Mouse (Mus musculus) CD8-positive naive resting alpha-beta T cell, adult 57 days (primary cell): Measurements from ENCODE around the gene Gm5129. TPM values are rescaled to one million over a fixed set of nuclear protein-coding genes. Genes with fewer than 3 reads are reported as not detected.

Source experiments
- total RNA-seq: library from RNA; stranded (reverse); gene quantifications from one replicate; pipeline ENCODE4 v1.2.4, GENCODE M21; 2023

Gm5129 gene
- 10.4 TPM for total RNA-seq

GRCm38 (mm10) chr5:29735557-29736061 lies at the start of gene Gm5129, which contains the start of gene Dnajb6:
TSS of gene Gm5129 (minus strand) at chr5:29735936.
TSS of gene Dnajb6 (plus strand) at chr5:29735688.

Other genes starting within 250 kb of the Gm5129 start
- gene Ube3c, start 166.7 kb downstream of the Gm5129 start, total RNA-seq, result 39.2 TPM
- 378 TPM for gene Dnajb6, start 248 bp downstream of the Gm5129 start, total RNA-seq